Mouse (Mus musculus) megakaryocyte, embryonic 14.5 days (primary cell): ENCODE data around the gene Cyp2j6.
"Not testable (repeated sequence)": the region's sequence is repeated elsewhere in the genome, so short reads cannot be mapped to it uniquely, and the experiment has no call there.

Source experiments
- FLI1 ChIP-seq: IDR thresholded peaks from 2 replicates; pipeline ENCODE4 v1.6.1; 2012; ENCODE audit warnings: low read length, inconsistent platforms, mixed read lengths
- GATA1 ChIP-seq: IDR thresholded peaks from 3 replicates; pipeline ENCODE4 v1.6.1; 2012; ENCODE audit warnings: mixed read lengths, low read length, inconsistent platforms, borderline replicate concordance

DNA sequence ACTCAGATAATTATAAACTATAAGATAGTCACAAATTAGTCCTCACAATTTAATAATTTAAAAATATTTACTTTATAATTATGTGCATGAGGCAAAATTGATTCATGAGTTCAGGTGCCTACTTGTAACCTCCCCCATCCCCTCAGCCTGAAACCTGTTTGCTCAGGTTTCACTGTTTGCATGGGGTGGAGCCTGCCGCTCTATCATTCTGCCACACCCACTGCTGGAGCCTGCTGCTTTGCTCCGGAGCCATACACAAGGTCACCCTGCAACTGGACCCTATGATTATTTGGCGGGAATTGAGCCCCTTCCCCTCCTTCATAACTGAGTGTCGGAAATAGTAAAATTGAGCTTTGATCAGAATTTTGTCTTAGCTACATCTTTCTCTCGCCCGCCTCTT lies 26.9 kb upstream of the Cyp2j6 start:
- TF ChIP-seq GATA1, FLI1: not testable (repeated sequence)
